Mouse (Mus musculus): ENCODE measurements at regions not wholly inside any gene's neighbourhood (a gene's known extent, or its start where the extent isn't known, plus 50 kb on each side); places are given as distances from the start of the nearest gene placed in this dataset.

GRCm38 (mm10) chr11:44272268-44272667, 127.6 kb upstream of the Il12b start:
- H3K36me3 ChIP-seq (ENCODE audit: control insufficient read depth, insufficient read depth, low read length), result no peaks in the 10 kb centered on the region
- no peak overlapping the region for H3K27ac ChIP-seq (ENCODE audit: insufficient read depth, low read length)
- H3K4me1 ChIP-seq (ENCODE audit: control insufficient read depth, insufficient read depth, insufficient read length), result no peaks in the 10 kb centered on the region
- H3K27me3 ChIP-seq (ENCODE audit: control insufficient read depth, insufficient read depth, low read length), result no peaks in the 10 kb centered on the region
- DNase-seq (ENCODE audit: low read depth in 1 of 2, low spot score in 2 of 2), result no peak
- no peak overlapping the region for H3K4me3 ChIP-seq (ENCODE audit: extremely low read depth, insufficient read depth, insufficient read length)
- TF ChIP-seq POLR2A (IDR thresholded peaks at IDR 0.05; ENCODE audit: low read depth, low read length) (no peak), CTCF (IDR thresholded peaks at IDR 0.05; ENCODE audit: extremely low read depth, insufficient read depth, insufficient read length, insufficient replicate concordance) (no peak)

- H3K27me3 ChIP-seq (ENCODE audit: control insufficient read depth, insufficient read depth, low read length), result no peaks in the 10 kb centered on the region
- no peak overlapping the region for H3K27ac ChIP-seq (ENCODE audit: insufficient read depth, low read length)
- no peak for TF ChIP-seq POLR2A (IDR thresholded peaks at IDR 0.05; ENCODE audit: low read depth, low read length)
- no peak for TF ChIP-seq CTCF (IDR thresholded peaks at IDR 0.05; ENCODE audit: extremely low read depth, insufficient read depth, insufficient read length, insufficient replicate concordance)
- WGBS, result 75% methylated on average over 7 of the region's 7 CpGs
- no peak for DNase-seq (ENCODE audit: low read depth in 1 of 2, low spot score in 2 of 2)
- no peaks in the 10 kb centered on the region for H3K36me3 ChIP-seq (ENCODE audit: control insufficient read depth, insufficient read depth, low read length)
- no peak overlapping the region for H3K4me3 ChIP-seq (ENCODE audit: extremely low read depth, insufficient read depth, insufficient read length)
- no peaks in the 10 kb centered on the region for H3K4me1 ChIP-seq (ENCODE audit: control insufficient read depth, insufficient read depth, insufficient read length)
Observed at GRCm38 (mm10) chr11:44278521-44279208, 121.2 kb upstream of the Il12b start.

- Histone ChIP-seq H3K27me3 (ENCODE audit: control insufficient read depth, insufficient read depth, low read length) (no peaks in the 10 kb centered on the region), H3K27ac (ENCODE audit: insufficient read depth, low read length) (no peak overlapping the region), H3K36me3 (ENCODE audit: control insufficient read depth, insufficient read depth, low read length) (no peaks in the 10 kb centered on the region), H3K4me1 (ENCODE audit: control insufficient read depth, insufficient read depth, insufficient read length) (no peaks in the 10 kb centered on the region), H3K4me3 (ENCODE audit: extremely low read depth, insufficient read depth, insufficient read length) (no peak overlapping the region)
- WGBS, result 88% methylated on average over 2 of the region's 2 CpGs
- no peak for DNase-seq (ENCODE audit: low read depth in 1 of 2, low spot score in 2 of 2)
- TF ChIP-seq POLR2A (IDR thresholded peaks at IDR 0.05; ENCODE audit: low read depth, low read length) (no peak), CTCF (IDR thresholded peaks at IDR 0.05; ENCODE audit: extremely low read depth, insufficient read depth, insufficient read length, insufficient replicate concordance) (no peak)
Observed at GRCm38 (mm10) chr11:44285961-44286360, 113.9 kb upstream of the Il12b start.

- DNase-seq (ENCODE audit: low read depth in 1 of 2, low spot score in 2 of 2), result no peak
- no peaks in the 10 kb centered on the region for H3K27me3 ChIP-seq (ENCODE audit: control insufficient read depth, insufficient read depth, low read length)
- H3K36me3 ChIP-seq (ENCODE audit: control insufficient read depth, insufficient read depth, low read length), result no peaks in the 10 kb centered on the region
- 28% methylated on average over 1 of the region's 1 CpGs for WGBS
- no peak overlapping the region for H3K4me3 ChIP-seq (ENCODE audit: extremely low read depth, insufficient read depth, insufficient read length)
- no peak for TF ChIP-seq POLR2A (IDR thresholded peaks at IDR 0.05; ENCODE audit: low read depth, low read length)
- TF ChIP-seq CTCF (IDR thresholded peaks at IDR 0.05; ENCODE audit: extremely low read depth, insufficient read depth, insufficient read length, insufficient replicate concordance), result no peak
- no peaks in the 10 kb centered on the region for H3K4me1 ChIP-seq (ENCODE audit: control insufficient read depth, insufficient read depth, insufficient read length)
- no peak overlapping the region for H3K27ac ChIP-seq (ENCODE audit: insufficient read depth, low read length)
Observed at GRCm38 (mm10) chr11:44288825-44289224, 111.0 kb upstream of the Il12b start.

- DNase-seq (ENCODE audit: low read depth in 1 of 2, low spot score in 2 of 2), result no peak
- H3K4me3 ChIP-seq (ENCODE audit: extremely low read depth, insufficient read depth, insufficient read length), result no peak overlapping the region
- H3K27me3 ChIP-seq (ENCODE audit: control insufficient read depth, insufficient read depth, low read length), result no peaks in the 10 kb centered on the region
- TF ChIP-seq POLR2A (IDR thresholded peaks at IDR 0.05; ENCODE audit: low read depth, low read length) (no peak), CTCF (IDR thresholded peaks at IDR 0.05; ENCODE audit: extremely low read depth, insufficient read depth, insufficient read length, insufficient replicate concordance) (no peak)
- 73% methylated on average over 8 of the region's 8 CpGs for WGBS
- H3K27ac ChIP-seq (ENCODE audit: insufficient read depth, low read length), result no peak overlapping the region
- H3K4me1 ChIP-seq (ENCODE audit: control insufficient read depth, insufficient read depth, insufficient read length), result no peaks in the 10 kb centered on the region
- H3K36me3 ChIP-seq (ENCODE audit: control insufficient read depth, insufficient read depth, low read length), result no peaks in the 10 kb centered on the region
Observed at GRCm38 (mm10) chr11:44303786-44304185, 96.1 kb upstream of the Il12b start.

- no peak for TF ChIP-seq POLR2A (IDR thresholded peaks at IDR 0.05; ENCODE audit: low read depth, low read length)
- TF ChIP-seq CTCF (IDR thresholded peaks at IDR 0.05; ENCODE audit: extremely low read depth, insufficient read depth, insufficient read length, insufficient replicate concordance), result no peak
- H3K27ac ChIP-seq (ENCODE audit: insufficient read depth, low read length), result no peak overlapping the region
- no peaks in the 10 kb centered on the region for H3K27me3 ChIP-seq (ENCODE audit: control insufficient read depth, insufficient read depth, low read length)
- 82% methylated on average over 8 of the region's 8 CpGs for WGBS
- no peak for DNase-seq (ENCODE audit: low read depth in 1 of 2, low spot score in 2 of 2)
- no peak overlapping the region for H3K4me3 ChIP-seq (ENCODE audit: extremely low read depth, insufficient read depth, insufficient read length)
- no peaks in the 10 kb centered on the region for H3K36me3 ChIP-seq (ENCODE audit: control insufficient read depth, insufficient read depth, low read length)
- H3K4me1 ChIP-seq (ENCODE audit: control insufficient read depth, insufficient read depth, insufficient read length), result no peaks in the 10 kb centered on the region
Observed at GRCm38 (mm10) chr11:44316061-44316460, 83.8 kb upstream of the Il12b start.

GRCm38 (mm10) chr11:44319136-44319535, 80.7 kb upstream of the Il12b start:
- Histone ChIP-seq H3K27ac (ENCODE audit: insufficient read depth, low read length) (no peak overlapping the region), H3K27me3 (ENCODE audit: control insufficient read depth, insufficient read depth, low read length) (no peaks in the 10 kb centered on the region), H3K36me3 (ENCODE audit: control insufficient read depth, insufficient read depth, low read length) (no peaks in the 10 kb centered on the region), H3K4me1 (ENCODE audit: control insufficient read depth, insufficient read depth, insufficient read length) (no peaks in the 10 kb centered on the region), H3K4me3 (ENCODE audit: extremely low read depth, insufficient read depth, insufficient read length) (no peak overlapping the region)
- TF ChIP-seq POLR2A (IDR thresholded peaks at IDR 0.05; ENCODE audit: low read depth, low read length) (no peak), CTCF (IDR thresholded peaks at IDR 0.05; ENCODE audit: extremely low read depth, insufficient read depth, insufficient read length, insufficient replicate concordance) (no peak)
- no peak for DNase-seq (ENCODE audit: low read depth in 1 of 2, low spot score in 2 of 2)
- 81% methylated on average over 3 of the region's 3 CpGs for WGBS

All from spleen, adult 2 months (tissue).